Mouse (Mus musculus) c-Kit-negative CD71-positive TER-119-positive erythroid progenitor cells, embryonic 14.5 days (primary cell): ENCODE results near the gene Foxs1.

Experiments used
- DNase-seq: peaks from one replicate; pipeline ENCODE4 v3.0.0-alpha.2; 2013; ENCODE audit warnings: low read depth, low spot score

Foxs1 gene

GRCm38 (mm10) chr2:152928219-152928987, 4.6 kb downstream of the Foxs1 start:
- no peak for DNase-seq

- no peak for DNase-seq
Measured at GRCm38 (mm10) chr2:152927371-152927770, 5.6 kb downstream of the Foxs1 start.

- no peak for DNase-seq
Measured at GRCm38 (mm10) chr2:152926896-152927295, 6.1 kb downstream of the Foxs1 start.

- DNase-seq: no peak
Measured at GRCm38 (mm10) chr2:152925189-152925872, 7.7 kb downstream of the Foxs1 start.

DNA sequence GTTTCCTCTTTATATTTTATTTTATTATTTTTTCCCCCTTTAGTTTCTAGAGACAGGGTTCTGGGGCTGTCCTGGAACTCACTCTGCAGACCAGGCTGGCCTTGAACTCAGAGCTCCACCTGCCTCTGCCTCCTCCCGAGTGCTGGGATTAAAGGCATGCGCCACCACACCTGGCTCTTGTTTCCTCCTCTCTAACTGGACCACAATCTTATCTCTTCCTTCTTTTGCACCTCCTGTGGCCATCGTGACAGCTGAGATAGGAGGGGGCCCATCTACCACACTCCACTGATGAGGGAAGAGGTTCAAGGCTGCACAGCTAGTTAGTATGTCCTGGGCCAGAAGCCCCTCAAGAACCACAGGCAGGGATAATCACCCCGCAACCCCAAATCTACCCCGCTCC, 8.5 kb downstream of the Foxs1 start:
- DNase-seq: no peak

GRCm38 (mm10) chr2:152924128-152924527, 8.9 kb downstream of the Foxs1 start:
- DNase-seq: no peak

DNA sequence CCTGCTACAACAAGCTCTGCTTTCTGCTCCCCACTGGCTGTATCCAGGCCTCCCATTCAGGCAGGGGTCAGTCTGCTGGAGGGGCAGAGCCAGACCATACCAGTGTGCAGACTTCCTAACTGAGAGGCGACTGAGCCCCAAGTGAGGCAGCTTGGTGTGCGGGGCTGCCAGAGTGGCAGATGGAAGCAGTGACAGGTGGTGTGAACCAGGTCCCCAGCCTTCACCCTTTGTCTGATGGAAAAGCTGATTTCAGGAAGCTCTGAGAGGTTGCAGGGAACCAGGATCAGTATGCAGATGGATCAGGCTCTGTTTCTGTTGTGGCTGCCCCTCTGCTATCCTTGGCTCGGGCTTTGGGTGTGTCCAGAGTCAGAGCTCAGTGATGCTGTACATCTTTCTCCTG, 9.4 kb downstream of the Foxs1 start:
- no peak for DNase-seq

DNA sequence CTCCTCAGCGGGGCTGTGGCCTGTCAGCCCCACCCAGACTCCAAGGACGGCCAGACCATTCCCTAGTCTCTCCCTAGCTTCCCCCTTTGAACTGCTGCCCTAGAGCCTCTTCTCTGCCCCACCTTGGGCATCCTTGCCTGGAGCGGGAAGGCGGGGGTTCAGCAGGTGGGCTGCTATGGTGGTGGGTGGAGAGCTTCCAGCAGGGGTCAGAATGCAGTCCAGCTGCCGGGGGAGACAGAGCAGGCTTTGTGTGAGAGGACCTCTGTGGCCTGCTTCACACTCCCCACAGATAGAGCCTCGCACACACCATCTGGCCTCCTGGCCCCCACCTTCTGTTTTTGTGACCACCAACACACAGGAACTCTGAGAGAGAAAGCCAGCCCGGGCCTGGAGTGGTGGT, 10.6 kb downstream of the Foxs1 start:
- no peak for DNase-seq

GRCm38 (mm10) chr2:152917671-152918070, 15.3 kb downstream of the Foxs1 start:
- DNase-seq: no peak

- DNase-seq: no peak
Measured at GRCm38 (mm10) chr2:152916111-152916510, 16.9 kb downstream of the Foxs1 start.

DNA sequence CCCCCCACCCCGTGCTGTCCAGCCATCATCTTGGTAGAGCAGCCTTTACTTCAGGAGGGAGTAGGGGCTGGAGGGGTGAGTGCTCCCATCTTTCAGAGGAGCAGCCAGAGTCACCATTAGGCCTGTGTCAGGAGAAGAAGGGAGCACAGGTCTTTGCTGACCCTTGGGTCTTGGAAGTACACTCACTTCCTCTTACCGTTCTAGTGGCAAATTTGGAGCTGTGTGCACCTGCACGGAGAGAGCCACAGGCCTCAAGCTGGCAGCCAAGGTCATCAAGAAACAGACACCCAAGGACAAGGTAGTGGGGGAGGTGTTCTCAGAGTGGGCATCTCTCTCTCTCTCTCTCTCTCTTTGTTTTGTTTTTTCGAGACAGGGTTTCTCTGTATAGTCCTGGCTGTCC, 17.6 kb downstream of the Foxs1 start:
- no peak for DNase-seq

DNA sequence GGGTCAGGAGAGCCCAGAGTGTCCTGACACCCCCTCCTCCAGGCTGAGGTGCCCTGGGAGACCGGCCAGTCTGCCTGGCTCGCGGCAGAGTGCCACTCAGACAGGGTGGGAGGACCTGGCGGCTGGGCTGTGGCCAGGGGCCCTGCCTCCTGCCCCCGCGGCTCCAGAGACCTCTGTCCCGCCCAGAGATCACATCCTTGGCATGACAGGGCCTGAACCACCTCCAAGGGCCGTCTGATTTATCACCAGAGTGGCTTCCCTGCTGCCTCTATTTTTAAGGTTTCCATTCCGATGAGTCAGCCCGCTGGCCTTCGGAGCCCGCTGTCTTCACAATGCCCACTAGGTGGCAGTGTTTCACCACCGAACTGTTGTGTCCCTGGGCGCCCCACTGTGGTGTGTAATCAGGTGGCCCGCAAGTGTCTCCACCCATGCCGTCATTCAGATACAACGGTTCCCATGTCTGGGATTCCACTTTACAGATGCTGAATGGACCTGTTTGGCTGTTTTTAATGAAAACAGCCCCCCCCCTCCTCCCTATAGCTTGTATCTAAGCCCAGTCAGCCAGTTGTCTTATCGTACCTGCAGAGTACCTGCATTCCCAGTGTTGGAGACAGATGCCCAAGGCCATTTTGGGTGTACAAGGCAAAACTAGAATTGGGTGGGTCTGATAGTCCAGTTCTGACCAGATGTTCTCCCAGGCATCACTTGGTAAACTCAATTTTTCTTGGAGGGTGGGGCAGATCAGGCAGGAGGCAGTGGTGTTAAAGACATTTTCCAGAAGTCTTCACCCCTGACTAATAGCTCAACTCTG, 18.5 kb downstream of the Foxs1 start:
- peak; percentile 60 for DNase-seq

DNA sequence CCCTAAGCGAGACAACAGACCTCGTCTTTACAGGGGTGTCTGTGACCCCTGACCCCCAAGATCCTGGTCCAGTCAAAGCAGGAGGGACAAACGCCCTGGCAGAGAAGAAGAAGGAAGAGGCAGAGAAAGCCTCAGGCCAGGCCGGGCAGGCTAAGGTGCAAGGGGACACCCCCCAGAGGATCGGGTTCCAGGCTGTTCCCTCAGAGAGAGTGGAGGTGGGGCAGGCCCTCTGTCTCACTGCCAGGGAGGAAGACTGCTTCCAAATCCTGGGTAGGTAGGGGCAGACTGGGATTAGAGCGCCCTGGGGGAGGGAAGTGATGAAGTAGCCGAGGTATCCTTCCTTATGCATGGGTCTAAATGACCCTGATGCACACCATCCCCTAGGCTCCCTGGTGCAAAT, 19.5 kb downstream of the Foxs1 start:
- DNase-seq: no peak

- no peak for DNase-seq
Measured at GRCm38 (mm10) chr2:152911432-152911831, 21.6 kb downstream of the Foxs1 start.

DNA sequence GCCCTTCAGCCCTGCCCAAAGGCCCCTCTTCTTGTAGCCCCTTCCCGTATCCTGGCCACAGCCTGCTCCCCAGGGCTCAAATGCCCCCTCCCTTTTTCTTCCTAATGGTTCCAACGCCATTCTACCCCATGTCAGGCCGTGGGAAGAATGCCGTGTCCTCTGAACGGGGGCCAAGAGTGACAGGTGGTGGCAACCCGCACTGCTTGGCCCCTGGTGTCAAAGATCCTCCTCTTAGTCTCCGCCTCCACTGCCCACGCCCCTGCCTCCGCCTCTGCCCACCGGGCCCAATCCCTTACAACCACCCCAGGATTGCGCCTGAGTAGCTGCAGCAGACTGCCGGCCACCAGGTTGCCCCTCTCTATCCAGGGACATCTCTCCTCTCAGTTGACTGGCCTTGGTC, 22.0 kb downstream of the Foxs1 start, which contains the start of gene Mylk2:
Gene Mylk2, plus strand, starts transcription at position 322 of the 400 bp plus-strand sequence.
- no peak for DNase-seq

DNA sequence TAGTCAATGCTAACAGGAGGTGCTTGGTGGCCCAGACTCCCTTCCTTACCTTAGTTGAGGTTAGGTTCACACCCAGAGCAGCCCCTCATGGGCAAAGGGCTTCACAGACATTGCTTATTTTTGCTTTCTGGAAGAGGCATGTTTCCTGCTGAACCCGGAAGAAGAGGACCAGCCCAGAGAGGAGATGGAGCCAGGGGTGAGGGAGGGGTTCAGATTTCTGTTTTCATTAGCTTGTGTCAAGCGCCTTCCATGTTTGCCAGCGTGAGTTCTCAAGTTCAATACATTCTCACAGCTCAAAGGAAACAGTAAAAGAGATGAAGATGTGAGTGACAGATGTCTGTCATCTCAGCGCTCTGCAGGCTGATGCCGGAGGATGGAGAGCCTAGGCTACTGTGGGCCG, 23.2 kb downstream of the Foxs1 start:
- DNase-seq: no peak

- DNase-seq: no peak
Measured at GRCm38 (mm10) chr2:152907114-152907943, 25.7 kb downstream of the Foxs1 start.

DNA sequence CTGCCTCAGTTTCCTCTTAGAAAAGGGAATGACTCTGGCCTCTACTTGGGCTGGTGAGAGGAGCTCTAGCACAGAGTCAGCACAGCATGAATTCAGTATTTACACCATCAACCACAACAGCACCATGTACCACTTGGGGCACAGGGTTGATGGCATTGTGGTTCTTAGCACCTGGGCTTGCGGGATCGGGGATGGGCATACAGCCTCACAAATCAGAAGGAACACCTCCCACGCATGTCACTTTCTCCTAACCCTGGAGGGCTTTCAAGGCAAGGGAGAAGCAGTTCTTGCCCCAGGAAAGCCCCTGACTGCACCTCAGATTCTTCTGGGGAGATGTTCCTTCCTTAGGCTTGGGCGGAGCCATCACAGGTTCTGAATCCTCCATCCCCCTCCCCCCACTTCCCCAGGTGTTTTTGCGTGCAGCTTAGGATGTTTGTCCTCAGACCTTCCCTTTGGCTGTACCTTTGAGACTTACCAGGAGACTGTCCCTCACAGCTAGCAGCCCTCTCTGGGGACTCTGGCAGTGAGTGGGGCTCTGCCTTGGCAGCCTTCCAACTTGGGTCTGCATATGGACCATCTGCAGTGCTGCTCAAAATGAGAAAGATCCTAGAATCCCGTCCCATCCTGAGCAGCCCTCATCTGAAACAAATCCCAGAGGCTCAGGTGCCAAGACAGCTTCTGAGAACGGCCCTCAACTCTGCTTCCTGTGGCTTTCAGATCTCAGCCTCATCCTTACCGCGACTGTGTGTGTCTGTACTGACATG, 26.6 kb downstream of the Foxs1 start:
- no peak for DNase-seq

DNA sequence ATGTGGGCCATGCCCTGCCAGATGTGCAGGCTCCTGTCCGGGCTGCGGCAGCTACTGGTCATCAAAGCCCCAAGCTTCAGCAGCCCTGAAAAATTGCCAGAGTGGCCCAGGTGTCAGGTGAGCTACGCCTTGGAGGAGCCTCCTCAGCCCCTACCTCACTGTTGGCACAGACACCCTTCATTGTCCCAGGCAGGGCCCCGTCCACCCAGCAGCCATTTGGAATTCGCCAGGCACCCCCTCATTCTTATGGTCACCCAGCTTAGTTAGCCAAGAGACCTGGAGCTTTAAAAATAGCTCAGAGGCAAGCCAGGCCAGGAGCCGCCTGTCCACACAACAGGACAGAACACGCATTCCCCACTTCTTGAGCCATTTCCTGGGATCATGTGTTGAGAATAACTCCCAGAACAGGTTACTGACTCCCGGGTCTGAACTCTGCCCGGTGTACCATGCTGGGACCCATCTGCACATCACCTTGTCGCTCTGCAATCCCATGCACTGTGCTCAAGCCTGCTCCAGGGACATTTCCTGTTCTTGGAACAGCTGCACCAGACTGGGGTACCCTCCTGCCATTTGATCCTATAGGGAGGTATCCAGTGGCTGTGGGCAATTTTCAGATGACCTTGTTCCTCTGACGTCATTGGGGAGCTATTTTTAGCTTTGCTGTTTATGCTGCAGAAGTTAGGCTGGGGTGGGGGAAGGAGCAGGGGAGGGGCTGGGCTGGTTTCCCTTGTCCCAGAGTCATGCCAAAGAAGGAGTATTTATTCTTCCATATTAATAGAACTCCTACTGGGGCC, 27.8 kb downstream of the Foxs1 start:
- no peak for DNase-seq

DNA sequence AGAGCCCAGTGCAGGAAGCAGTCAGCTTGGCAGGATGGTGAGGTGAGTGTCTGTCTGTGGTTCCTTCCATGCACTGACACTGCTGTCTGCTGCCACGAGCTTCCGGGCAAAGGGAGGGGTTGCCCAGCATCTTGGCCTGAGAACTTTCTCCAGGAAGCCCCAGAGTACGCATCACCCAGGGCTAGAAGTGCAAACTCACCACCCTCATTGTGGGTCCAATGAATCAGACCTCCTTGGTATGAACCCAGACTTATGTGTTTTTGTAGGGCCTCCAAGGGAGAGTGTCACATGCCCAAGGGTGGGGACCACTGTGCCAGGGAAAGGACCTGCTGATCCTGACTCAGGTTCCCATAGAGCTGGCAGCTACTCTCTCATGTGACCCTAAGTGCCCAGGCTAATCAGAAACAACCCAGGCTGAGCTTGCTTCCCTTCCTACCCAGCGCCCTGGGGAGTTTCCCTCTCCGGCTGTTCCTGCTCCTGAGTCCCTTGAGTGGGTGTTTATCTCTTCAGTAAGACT, 28.8 kb downstream of the Foxs1 start:
- DNase-seq: no peak
